Mouse (Mus musculus) spleen, adult 2 months (tissue): ENCODE data around the gene Adprh.

Source experiments
- CTCF ChIP-seq: fragments of 200-500 bp; IDR thresholded peaks from 2 replicates; pipeline ENCODE4 v1.5.1; 2011; ENCODE audit warnings: mild to moderate bottlenecking, inconsistent platforms; ENCODE audit not compliant: insufficient read depth, insufficient read length, insufficient replicate concordance; ENCODE audit errors: extremely low read depth
- POLR2A ChIP-seq: fragments of 200-500 bp; IDR thresholded peaks from 2 replicates; pipeline ENCODE4 v1.6.1; 2011; ENCODE audit warnings: low read depth, low read length, inconsistent platforms

GRCm38 (mm10) chr16:38493890-38494289 is 41.4 kb upstream of the Adprh start:
- TF ChIP-seq POLR2A (no peak), CTCF (no peak)
